Mouse (Mus musculus) heart, embryonic 13.5 days (tissue): Measurements from ENCODE around the gene Tfr2. TPM values are rescaled to one million over a fixed set of nuclear protein-coding genes. Genes with fewer than 3 reads are reported as not detected.

Experiments used
- ATAC-seq: fragments of 200-750 bp; cut with Nextera tagmentation; 2 replicates; pipeline ENCODE4 v1.8.0; 2017; ENCODE audit warnings: moderate TSS enrichment; ENCODE audit not compliant: insufficient number of reproducible peaks, low FRiP score, low TSS enrichment; ENCODE audit errors: extremely low read depth
- H3K27ac ChIP-seq: fragments of 300-500 bp; sonication (generic); replicated peaks from 2 replicates; pipeline ENCODE4 v1.5.1; 2015; ENCODE audit warnings: moderate library complexity, mild to moderate bottlenecking, inconsistent platforms
- H3K27me3 ChIP-seq: fragments of 300-500 bp; sonication (generic); replicated peaks from 2 replicates; pipeline ENCODE4 v1.6.1; 2015; ENCODE audit warnings: mild to moderate bottlenecking, inconsistent platforms
- H3K36me3 ChIP-seq: fragments of 300-500 bp; sonication (generic); 2 replicates; pipeline ENCODE4 v1.6.1; 2015; ENCODE audit warnings: mild to moderate bottlenecking, inconsistent platforms
- H3K4me1 ChIP-seq: fragments of 300-500 bp; sonication (generic); 2 replicates; pipeline ENCODE4 v1.6.1; 2015; ENCODE audit warnings: inconsistent platforms
- H3K4me2 ChIP-seq: fragments of 300-500 bp; sonication (generic); 2 replicates; pipeline ENCODE4 v1.6.1; 2015; ENCODE audit warnings: inconsistent platforms, mild to moderate bottlenecking, moderate library complexity
- H3K4me3 ChIP-seq: fragments of 300-500 bp; sonication (generic); 2 replicates; pipeline ENCODE4 v1.5.1; 2015; ENCODE audit warnings: moderate library complexity, mild to moderate bottlenecking, inconsistent platforms
- H3K9ac ChIP-seq: fragments of 300-500 bp; sonication (generic); 2 replicates; pipeline ENCODE4 v1.6.1; 2015; ENCODE audit warnings: inconsistent platforms, mild to moderate bottlenecking, moderate library complexity
- H3K9me3 ChIP-seq: fragments of 300-500 bp; sonication (generic); 2 replicates; pipeline ENCODE4 v1.6.1; 2016; ENCODE audit warnings: inconsistent platforms
- WGBS: fragments of 180-500 bp; shearing (Covaris S2); methylation state at CpG from one replicate; pipeline ENCODE4 v1.1.7; 2015; ENCODE audit warnings: mixed read lengths; 5-methylcytosine and 5-hydroxymethylcytosine counted together
- polyA plus RNA-seq: library from polyadenylated mRNA; unstranded; fragments of >200 nt; fragmentation: Nextera tagmentation; extraction: Ambion mirVana; gene quantifications from 2 replicates; pipeline ENCODE4 v1.2.1, GENCODE M21; 2015

Gene Tfr2
- polyA plus RNA-seq, 1 experiment from 2014 or later = 0.59 TPM

GRCm38 (mm10) chr5:137562965-137563364 lies 6.7 kb upstream of the Tfr2 start:
- Histone ChIP-seq H3K9ac (no peak overlapping the region), H3K36me3 (no peaks in the 10 kb centered on the region), H3K4me2 (no peak overlapping the region), H3K9me3 (no peaks in the 10 kb centered on the region), H3K27ac (no peak overlapping the region), H3K27me3 (peaks cover 33% of the 10 kb centered on the region), H3K4me3 (no peak overlapping the region), H3K4me1 (no peaks in the 10 kb centered on the region)
- no peak for ATAC-seq
- WGBS = 55% methylated on average over 10 of the region's 10 CpGs

GRCm38 (mm10) chr5:137565744-137566143 lies 3.9 kb upstream of the Tfr2 start:
- Histone ChIP-seq H3K4me2 (no peak overlapping the region), H3K36me3 (no peaks in the 10 kb centered on the region), H3K27me3 (peaks cover 29% of the 10 kb centered on the region), H3K27ac (no peak overlapping the region), H3K4me1 (peaks cover 5% of the 10 kb centered on the region; the same call in 1 of the 2 replicates), H3K9me3 (no peaks in the 10 kb centered on the region), H3K4me3 (no peak overlapping the region), H3K9ac (no peak overlapping the region)
- WGBS = 70% methylated on average over 6 of the region's 6 CpGs
- no peak for ATAC-seq

- H3K36me3 ChIP-seq = no peaks in the 10 kb centered on the region
- H3K9me3 ChIP-seq = no peaks in the 10 kb centered on the region
- peaks cover 29% of the 10 kb centered on the region for H3K27me3 ChIP-seq
- no peak overlapping the region for H3K27ac ChIP-seq
- ATAC-seq = no peak
- WGBS = 90% methylated on average over 5 of the region's 5 CpGs
- H3K4me2 ChIP-seq = no peak overlapping the region
- peaks cover 5% of the 10 kb centered on the region; the same call in 1 of the 2 replicates for H3K4me1 ChIP-seq
- no peak overlapping the region for H3K9ac ChIP-seq
- H3K4me3 ChIP-seq = no peak overlapping the region
Measured at GRCm38 (mm10) chr5:137566416-137566815, 3.2 kb upstream of the Tfr2 start.

- Histone ChIP-seq H3K27ac (no peak overlapping the region), H3K4me2 (no peak overlapping the region), H3K9me3 (no peaks in the 10 kb centered on the region), H3K4me3 (no peak overlapping the region), H3K36me3 (no peaks in the 10 kb centered on the region), H3K27me3 (peaks cover 27% of the 10 kb centered on the region), H3K4me1 (peaks cover 5% of the 10 kb centered on the region; the same call in 1 of the 2 replicates), H3K9ac (no peak overlapping the region)
- WGBS = 77% methylated on average over 8 of the region's 8 CpGs
- ATAC-seq = no peak
Measured at GRCm38 (mm10) chr5:137568223-137568798, 1.3 kb upstream of the Tfr2 start.

GRCm38 (mm10) chr5:137569031-137569430 lies 609 bp upstream of the Tfr2 start:
- Histone ChIP-seq H3K4me3 (no peak overlapping the region), H3K9me3 (no peaks in the 10 kb centered on the region), H3K9ac (no peak overlapping the region), H3K36me3 (no peaks in the 10 kb centered on the region), H3K27me3 (peaks cover 34% of the 10 kb centered on the region), H3K27ac (no peak overlapping the region), H3K4me2 (peak overlapping the region; percentile 44; the same call in 1 of the 2 replicates), H3K4me1 (peaks cover 5% of the 10 kb centered on the region; the same call in 1 of the 2 replicates)
- ATAC-seq = no peak
- WGBS = 54% methylated on average over 12 of the region's 12 CpGs

- no peaks in the 10 kb centered on the region for H3K9me3 ChIP-seq
- H3K9ac ChIP-seq = no peak overlapping the region
- 0 out of 2 replicates have a peak overlapping the region, but pooled peaks have one; percentile 24 for H3K27ac ChIP-seq
- WGBS = 45% methylated on average over 7 of the region's 7 CpGs
- no peak for ATAC-seq
- H3K4me3 ChIP-seq = no peak overlapping the region; the same call in 1 of the 2 replicates
- peaks cover 13% of the 10 kb centered on the region for H3K4me1 ChIP-seq
- peaks cover 45% of the 10 kb centered on the region for H3K27me3 ChIP-seq
- H3K4me2 ChIP-seq = peak overlapping the region; percentile 44
- H3K36me3 ChIP-seq = no peaks in the 10 kb centered on the region
Measured at GRCm38 (mm10) chr5:137570181-137570580, 541 bp downstream of the Tfr2 start.

- Histone ChIP-seq H3K9me3 (no peaks in the 10 kb centered on the region), H3K4me3 (peak overlapping the region; percentile 12; the same call in 1 of the 2 replicates), H3K4me1 (peaks cover 13% of the 10 kb centered on the region), H3K27ac (0 out of 2 replicates have a peak overlapping the region, but pooled peaks have one; percentile 24), H3K9ac (no peak overlapping the region), H3K36me3 (no peaks in the 10 kb centered on the region), H3K27me3 (peaks cover 46% of the 10 kb centered on the region), H3K4me2 (peak overlapping the region; percentile 44)
- 66% methylated on average over 17 of the region's 17 CpGs for WGBS
- no peak for ATAC-seq
Measured at GRCm38 (mm10) chr5:137570691-137571586, 1.3 kb downstream of the Tfr2 start.

- Histone ChIP-seq H3K4me1 (peaks cover 13% of the 10 kb centered on the region), H3K9ac (peak overlapping the region; percentile 67), H3K9me3 (no peaks in the 10 kb centered on the region), H3K36me3 (no peaks in the 10 kb centered on the region), H3K27me3 (peaks cover 37% of the 10 kb centered on the region), H3K4me3 (peak overlapping the region; percentile 43), H3K4me2 (peak overlapping the region; percentile 70), H3K27ac (no peak overlapping the region)
- no peak for ATAC-seq
- WGBS = 8% methylated on average over 27 of the region's 27 CpGs
Measured at GRCm38 (mm10) chr5:137574470-137574901, 4.8 kb downstream of the Tfr2 start.

- ATAC-seq = no peak
- no peak overlapping the region for H3K27ac ChIP-seq
- no peaks in the 10 kb centered on the region for H3K9me3 ChIP-seq
- H3K4me2 ChIP-seq = no peak overlapping the region
- H3K4me3 ChIP-seq = no peak overlapping the region
- H3K27me3 ChIP-seq = peaks cover 40% of the 10 kb centered on the region
- H3K4me1 ChIP-seq = peaks cover 12% of the 10 kb centered on the region; the same call in 1 of the 2 replicates
- no peak overlapping the region for H3K9ac ChIP-seq
- H3K36me3 ChIP-seq = no peaks in the 10 kb centered on the region
- WGBS = 76% methylated on average over 6 of the region's 6 CpGs
Measured at GRCm38 (mm10) chr5:137580246-137580645, 10.6 kb downstream of the Tfr2 start.

- no peak overlapping the region for H3K27ac ChIP-seq
- H3K9ac ChIP-seq = no peak overlapping the region
- 27% methylated on average over 8 of the region's 8 CpGs for WGBS
- no peaks in the 10 kb centered on the region; the same call in 1 of the 2 replicates for H3K9me3 ChIP-seq
- ATAC-seq = no peak
- no peaks in the 10 kb centered on the region for H3K36me3 ChIP-seq
- no peak overlapping the region for H3K4me3 ChIP-seq
- H3K4me2 ChIP-seq = peak overlapping the region; percentile 77; the same call in 1 of the 2 replicates
- H3K4me1 ChIP-seq = peaks cover 12% of the 10 kb centered on the region; the same call in 1 of the 2 replicates
- peaks cover 36% of the 10 kb centered on the region for H3K27me3 ChIP-seq
Measured at GRCm38 (mm10) chr5:137582702-137583101, 13.1 kb downstream of the Tfr2 start.

- Histone ChIP-seq H3K27me3 (peaks cover 36% of the 10 kb centered on the region), H3K4me2 (peak overlapping the region; percentile 77), H3K27ac (no peak overlapping the region), H3K9ac (peak overlapping the region; percentile 69), H3K36me3 (no peaks in the 10 kb centered on the region), H3K4me3 (peak overlapping the region; percentile 51), H3K9me3 (no peaks in the 10 kb centered on the region; the same call in 1 of the 2 replicates), H3K4me1 (peaks cover 12% of the 10 kb centered on the region; the same call in 1 of the 2 replicates)
- WGBS = 12% methylated on average over 27 of the region's 27 CpGs
- no peak for ATAC-seq
Measured at GRCm38 (mm10) chr5:137583670-137584169, 14.1 kb downstream of the Tfr2 start.
